Mouse (Mus musculus) forebrain, embryonic 14.5 days (tissue): ENCODE measurements around the gene Jph4. TPM values are rescaled to one million over a fixed set of nuclear protein-coding genes. Genes with fewer than 3 reads are reported as not detected.

Experiments used
- ATAC-seq: fragments of 200-750 bp; cut with Nextera tagmentation; 2 replicates; pipeline ENCODE4 v1.8.0; 2017; ENCODE audit warnings: mild to moderate bottlenecking, moderate library complexity
- DNase-seq: peaks from one replicate; pipeline ENCODE4 v3.0.0-alpha.2; 2015; ENCODE audit warnings: low spot score
- H3K27ac ChIP-seq: fragments of 300-500 bp; sonication (generic); 2 replicates; pipeline ENCODE4 v1.5.1; 2014; ENCODE audit warnings: low read depth, mild to moderate bottlenecking, control low read depth, low read length, moderate library complexity
- H3K27me3 ChIP-seq: fragments of 300-500 bp; sonication (generic); replicated peaks from 2 replicates; pipeline ENCODE4 v1.6.1; 2014; ENCODE audit warnings: low read length, control low read depth, mixed read lengths; ENCODE audit not compliant: control insufficient read depth, insufficient read depth
- H3K36me3 ChIP-seq: fragments of 300-500 bp; sonication (generic); 2 replicates; pipeline ENCODE4 v1.6.1; 2014; ENCODE audit warnings: low read length, control low read depth; ENCODE audit not compliant: control insufficient read depth, insufficient read depth
- H3K4me1 ChIP-seq: fragments of 300-500 bp; sonication (generic); 2 replicates; pipeline ENCODE4 v1.6.1; 2014; ENCODE audit warnings: antibody characterized with exemption, low read length, control low read depth; ENCODE audit not compliant: control insufficient read depth, insufficient read depth
- H3K4me2 ChIP-seq: fragments of 300-500 bp; sonication (generic); 2 replicates; pipeline ENCODE4 v1.6.1; 2014; ENCODE audit warnings: mild to moderate bottlenecking, control low read depth, low read length
- H3K4me3 ChIP-seq: fragments of 300-500 bp; sonication (generic); 2 replicates; pipeline ENCODE4 v1.5.1; 2014; ENCODE audit warnings: low read depth, low read length, control low read depth
- H3K9ac ChIP-seq: fragments of 300-500 bp; sonication (generic); 2 replicates; pipeline ENCODE4 v1.6.1; 2014; ENCODE audit warnings: mild to moderate bottlenecking, low read length, control low read depth, moderate library complexity
- H3K9me3 ChIP-seq: fragments of 300-500 bp; sonication (generic); replicated peaks from 2 replicates; pipeline ENCODE4 v1.6.1; 2016; ENCODE audit warnings: low read length, control low read depth, mixed read lengths; ENCODE audit not compliant: control insufficient read depth
- WGBS: fragments of 180-500 bp; shearing (Covaris S2); extraction: QIAGEN DNeasy Blood & Tissue Kit; methylation state at CpG from one replicate; pipeline ENCODE4 v1.1.7; 2014; 5-methylcytosine and 5-hydroxymethylcytosine counted together
- polyA plus RNA-seq: library from polyadenylated mRNA; unstranded; fragments of >200 nt; fragmentation: Nextera tagmentation; extraction: Ambion mirVana; gene quantifications from 2 replicates; pipeline ENCODE4 v1.2.1, GENCODE M21; 2014

Jph4 gene
- polyA plus RNA-seq, 1 experiment from 2014 or later, result 24.1 TPM

GRCm38 (mm10) chr14:55150985-55151384 lies 34.2 kb upstream of the Jph4 start:
- H3K4me1 ChIP-seq, result no peaks in the 10 kb centered on the region
- no peak overlapping the region for H3K4me2 ChIP-seq
- no peak overlapping the region for H3K27ac ChIP-seq
- H3K9me3 ChIP-seq, result no peaks in the 10 kb centered on the region
- 89% methylated on average over 5 of the region's 5 CpGs for WGBS
- DNase-seq, result no peak
- no peak for ATAC-seq
- H3K4me3 ChIP-seq, result no peak overlapping the region
- H3K27me3 ChIP-seq, result no peaks in the 10 kb centered on the region
- H3K9ac ChIP-seq, result no peak overlapping the region
- no peaks in the 10 kb centered on the region for H3K36me3 ChIP-seq

- ATAC-seq (peak; percentile 68; the same call in 1 of the 2 replicates), DNase-seq (peak; percentile 46)
- Histone ChIP-seq H3K9me3 (no peaks in the 10 kb centered on the region), H3K27ac (no peak overlapping the region), H3K36me3 (no peaks in the 10 kb centered on the region), H3K4me2 (no peak overlapping the region), H3K4me3 (no peak overlapping the region), H3K27me3 (no peaks in the 10 kb centered on the region), H3K4me1 (no peaks in the 10 kb centered on the region), H3K9ac (peak overlapping the region; percentile 29; the same call in 1 of the 2 replicates)
- 69% methylated on average over 5 of the region's 5 CpGs for WGBS
These were observed 32.3 kb upstream of the Jph4 start for GRCm38 (mm10) chr14:55149041-55149440.

- H3K9ac ChIP-seq, result no peak overlapping the region
- no peaks in the 10 kb centered on the region for H3K36me3 ChIP-seq
- DNase-seq (peak; percentile 86), ATAC-seq (peak; percentile 79)
- H3K4me1 ChIP-seq, result no peaks in the 10 kb centered on the region
- H3K9me3 ChIP-seq, result no peaks in the 10 kb centered on the region
- no peak overlapping the region for H3K4me3 ChIP-seq
- H3K27me3 ChIP-seq, result no peaks in the 10 kb centered on the region
- H3K27ac ChIP-seq, result no peak overlapping the region
- WGBS, result 29% methylated on average over 5 of the region's 5 CpGs
- no peak overlapping the region for H3K4me2 ChIP-seq
These were observed 31.7 kb upstream of the Jph4 start for GRCm38 (mm10) chr14:55148363-55148915.

- H3K27me3 ChIP-seq, result no peaks in the 10 kb centered on the region
- no peak overlapping the region for H3K4me2 ChIP-seq
- no peak overlapping the region for H3K9ac ChIP-seq
- no peak overlapping the region for H3K27ac ChIP-seq
- H3K9me3 ChIP-seq, result no peaks in the 10 kb centered on the region
- no peak overlapping the region for H3K4me3 ChIP-seq
- ATAC-seq (no peak), DNase-seq (no peak)
- 88% methylated on average over 12 of the region's 12 CpGs for WGBS
- H3K36me3 ChIP-seq, result no peaks in the 10 kb centered on the region
- H3K4me1 ChIP-seq, result no peaks in the 10 kb centered on the region
These were observed 30.2 kb upstream of the Jph4 start for GRCm38 (mm10) chr14:55146829-55147401.

- no peaks in the 10 kb centered on the region for H3K36me3 ChIP-seq
- H3K4me3 ChIP-seq, result no peak overlapping the region
- H3K4me1 ChIP-seq, result no peaks in the 10 kb centered on the region
- no peak overlapping the region for H3K4me2 ChIP-seq
- no peak for ATAC-seq
- no peak for DNase-seq
- no peak overlapping the region for H3K9ac ChIP-seq
- no peaks in the 10 kb centered on the region for H3K27me3 ChIP-seq
- no peaks in the 10 kb centered on the region for H3K9me3 ChIP-seq
- WGBS, result 94% methylated on average over 1 of the region's 1 CpGs
- H3K27ac ChIP-seq, result no peak overlapping the region
These were observed 29.6 kb upstream of the Jph4 start for GRCm38 (mm10) chr14:55146324-55146723.

- Histone ChIP-seq H3K27ac (no peak overlapping the region), H3K9ac (no peak overlapping the region), H3K4me2 (no peak overlapping the region), H3K36me3 (no peaks in the 10 kb centered on the region), H3K27me3 (no peaks in the 10 kb centered on the region), H3K4me3 (no peak overlapping the region), H3K9me3 (no peaks in the 10 kb centered on the region), H3K4me1 (no peaks in the 10 kb centered on the region)
- WGBS, result 22% methylated on average over 7 of the region's 7 CpGs
- DNase-seq (no peak), ATAC-seq (no peak)
These were observed 22.6 kb upstream of the Jph4 start for GRCm38 (mm10) chr14:55139313-55139712.

- WGBS, result 57% methylated on average over 8 of the region's 8 CpGs
- H3K27ac ChIP-seq, result no peak overlapping the region
- no peaks in the 10 kb centered on the region for H3K36me3 ChIP-seq
- ATAC-seq (no peak), DNase-seq (no peak)
- H3K9ac ChIP-seq, result no peak overlapping the region
- H3K4me3 ChIP-seq, result no peak overlapping the region
- H3K27me3 ChIP-seq, result no peaks in the 10 kb centered on the region
- H3K9me3 ChIP-seq, result no peaks in the 10 kb centered on the region
- H3K4me2 ChIP-seq, result no peak overlapping the region
- H3K4me1 ChIP-seq, result no peaks in the 10 kb centered on the region
These were observed 18.9 kb upstream of the Jph4 start for GRCm38 (mm10) chr14:55135676-55136075.

- Histone ChIP-seq H3K4me1 (peaks cover 9% of the 10 kb centered on the region; the same call in 1 of the 2 replicates), H3K27ac (no peak overlapping the region), H3K9ac (no peak overlapping the region), H3K27me3 (no peaks in the 10 kb centered on the region), H3K4me3 (no peak overlapping the region), H3K36me3 (no peaks in the 10 kb centered on the region), H3K4me2 (no peak overlapping the region), H3K9me3 (no peaks in the 10 kb centered on the region)
- DNase-seq (no peak), ATAC-seq (no peak)
- 71% methylated on average over 7 of the region's 7 CpGs for WGBS
These were observed 9.8 kb upstream of the Jph4 start for GRCm38 (mm10) chr14:55126521-55126920.

- Histone ChIP-seq H3K4me1 (peaks cover 9% of the 10 kb centered on the region; the same call in 1 of the 2 replicates), H3K27ac (no peak overlapping the region), H3K9me3 (no peaks in the 10 kb centered on the region), H3K36me3 (no peaks in the 10 kb centered on the region), H3K4me3 (no peak overlapping the region), H3K9ac (no peak overlapping the region), H3K4me2 (no peak overlapping the region), H3K27me3 (no peaks in the 10 kb centered on the region)
- ATAC-seq (no peak), DNase-seq (no peak)
- 84% methylated on average over 5 of the region's 5 CpGs for WGBS
These were observed 9.0 kb upstream of the Jph4 start for GRCm38 (mm10) chr14:55125711-55126110.
